In the genomic region with DNA sequence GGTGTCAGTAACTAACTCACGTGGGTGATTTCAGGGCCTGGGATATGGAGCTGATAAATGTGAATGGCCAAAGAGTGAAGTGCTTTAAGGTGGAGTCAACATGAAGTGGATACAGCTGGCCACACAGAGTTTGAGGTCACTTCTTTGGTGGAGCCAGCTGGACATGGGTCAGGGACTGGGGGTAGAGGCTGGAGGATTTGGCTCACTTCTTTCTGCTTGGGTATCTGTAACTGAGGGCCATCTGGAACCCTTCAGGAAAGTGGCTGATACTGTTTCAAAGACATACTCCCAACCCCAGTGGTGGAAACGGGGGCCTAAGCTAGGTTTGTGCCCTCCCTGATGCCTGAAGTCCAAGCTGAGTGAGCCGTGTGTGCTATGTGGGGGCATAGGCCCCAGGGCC, we compare ENCODE assay signal across 11 mouse cellular contexts.
A peak's percentile ranks its signal among the peaks of the same experiment; 100 is the strongest.
DNase-seq lines count a peak whose midpoint lies in the region; ATAC-seq lines count a peak whose summit lies in the region.
"Had no signal": no experiment of that assay in that cellular context is flagged by ENCODE, and none has a peak within 500 bp of the region (broad histone marks: within the 10 kb centered on the region; RNA-seq: fewer than 3 reads in every experiment).

No protein-coding gene starts in this region.

- no peaks in the 10 kb centered on the region for H3K36me3 ChIP-seq in kidney, embryonic 15.5 days
- H3K36me3 ChIP-seq: heart, embryonic 13.5 days; limb, embryonic 10.5 days; lung, embryonic 15.5 days had no signal

- intact Hi-C loops in heart, postnatal 25 days (cut with DNase I) = no loop called here
- intact Hi-C loops in left cerebral cortex, postnatal 10 days (cut with DNase I) = no loop called here

- no peak overlapping the region for H3K4me3 ChIP-seq in kidney, embryonic 15.5 days (replicated peaks)
- H3K4me3 ChIP-seq: heart, embryonic 13.5 days; limb, embryonic 10.5 days; lung, embryonic 15.5 days had no signal

- no peak for DNase-seq in kidney, adult 8-10 months
- DNase-seq in gastrocnemius, adult 8-10 months (ENCODE audit: low spot score in 2 of 2) = peak; percentile 33 to 37
- peak; percentile 63 for DNase-seq in heart, postnatal 25 days (ENCODE audit: low spot score)
- peak; percentile 60 for DNase-seq in skeletal muscle tissue, adult 2 months (ENCODE audit: low read depth, low spot score)
- DNase-seq in left cerebral cortex, postnatal 10 days (ENCODE audit: extremely low spot score in 1 of 2, low spot score in 2 of 2) = no peak
- no peak for DNase-seq in right cerebral cortex, postnatal 10 days (ENCODE audit: low spot score in 2 of 2)
- no peak for DNase-seq in right cerebral cortex, postnatal 25 days

- peaks cover 23% of the 10 kb centered on the region for H3K4me1 ChIP-seq in kidney, embryonic 15.5 days

- no peaks in the 10 kb centered on the region for H3K9me3 ChIP-seq in kidney, embryonic 15.5 days (replicated peaks)
- H3K9me3 ChIP-seq: heart, embryonic 13.5 days; limb, embryonic 10.5 days; lung, embryonic 15.5 days had no signal

- 14% methylated on average over 3 of the region's 3 CpGs for WGBS in kidney, embryonic 15.5 days

- no peak overlapping the region for H3K9ac ChIP-seq in kidney, embryonic 15.5 days
- H3K9ac ChIP-seq: heart, embryonic 13.5 days; lung, embryonic 15.5 days had no signal

- peak; percentile 68 for ATAC-seq in kidney, embryonic 15.5 days (replicated peaks; ENCODE audit: low FRiP score)

- no peak overlapping the region for H3K4me2 ChIP-seq in kidney, embryonic 15.5 days
- H3K4me2 ChIP-seq: heart, embryonic 13.5 days; lung, embryonic 15.5 days had no signal

- peak overlapping the region; percentile 73 for H3K27ac ChIP-seq in kidney, embryonic 15.5 days
- H3K27ac ChIP-seq: heart, embryonic 13.5 days; lung, embryonic 15.5 days had no signal

- H3K27me3 ChIP-seq in kidney, embryonic 15.5 days = peaks cover 12% of the 10 kb centered on the region; the same call in 1 of the 2 replicates
- H3K27me3 ChIP-seq: heart, embryonic 13.5 days; lung, embryonic 15.5 days had no signal

Comparison
In these comparisons a context has a peak if more than half of its experiments do, and no peak if none do; other contexts are left out.
1. DNase-seq: peak in gastrocnemius, adult 8-10 months (2 of 2), heart, postnatal 25 days (single experiment) and skeletal muscle tissue, adult 2 months (single experiment); none in kidney, adult 8-10 months (0 of 2), left cerebral cortex, postnatal 10 days (0 of 2), right cerebral cortex, postnatal 10 days (0 of 2) and right cerebral cortex, postnatal 25 days (single experiment).